Mouse (Mus musculus) CD4-positive, CD25-positive, alpha-beta regulatory T cell, adult 2 months (primary cell): ENCODE measurements around the gene Mgat5.

ENCODE experiments used
- DNase-seq: peaks from one replicate; pipeline ENCODE4 v3.0.0-alpha.2; 2012; ENCODE audit warnings: low read depth, low spot score

Mgat5 gene

DNA sequence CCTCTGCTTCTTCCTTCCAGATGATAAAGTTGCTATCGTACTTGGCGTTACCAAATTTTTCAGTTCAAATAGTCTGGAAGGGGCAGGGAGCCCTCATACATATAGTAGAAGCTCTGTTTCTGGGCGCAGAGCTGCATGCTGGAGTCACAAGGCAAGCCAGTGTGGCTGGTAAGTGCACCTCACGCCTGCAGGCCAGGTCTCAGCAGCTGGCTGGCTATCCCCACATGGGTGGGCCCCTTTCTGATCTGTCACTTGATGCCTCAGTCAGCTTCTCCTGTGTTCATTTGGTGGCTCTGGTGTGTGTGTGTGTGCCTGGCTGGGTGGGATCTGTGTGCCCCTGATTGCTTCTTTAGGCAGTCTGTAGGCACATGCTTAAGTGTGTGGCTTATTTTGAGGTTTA, 12.8 kb downstream of the Mgat5 start:
- DNase-seq = no peak

DNA sequence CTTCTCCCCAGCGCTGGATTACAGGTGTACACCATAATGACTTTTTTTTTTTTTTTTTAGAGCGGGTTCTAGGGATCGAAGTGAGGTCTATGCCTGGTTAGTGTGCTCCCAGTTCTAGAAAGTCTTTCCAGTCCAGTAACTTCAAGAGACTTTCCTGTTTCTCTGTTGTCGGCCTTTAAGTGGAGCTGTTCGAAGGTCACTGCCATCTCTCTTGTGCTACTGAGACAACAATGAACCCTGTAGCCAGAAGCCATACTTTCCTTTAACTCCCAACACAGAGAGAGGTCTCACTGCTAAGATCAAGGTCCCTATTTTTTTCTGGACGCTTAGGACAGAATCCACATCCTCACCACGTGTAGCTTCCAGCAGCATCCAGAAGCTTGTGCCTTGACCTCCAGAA, 13.4 kb downstream of the Mgat5 start:
- no peak for DNase-seq

DNA sequence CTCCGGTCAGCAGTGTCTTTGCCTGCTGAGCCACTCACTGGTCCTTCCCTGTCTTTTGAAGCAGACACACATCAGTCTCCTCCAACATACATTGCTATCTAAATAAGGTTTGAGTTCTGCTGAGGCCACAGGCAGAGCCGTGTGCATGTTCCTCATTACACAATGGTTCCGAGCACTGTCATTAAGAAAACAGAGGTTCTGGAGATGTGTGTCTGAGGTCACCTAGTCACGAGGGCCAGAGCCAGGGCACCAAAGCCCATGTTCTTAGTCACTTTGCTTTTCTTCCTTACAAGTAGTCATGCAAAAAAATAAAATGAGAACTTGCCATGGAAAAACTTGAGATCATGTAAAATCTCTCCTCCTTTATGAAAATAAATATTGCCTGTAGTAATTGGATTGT, 14.3 kb downstream of the Mgat5 start:
- no peak for DNase-seq

DNA sequence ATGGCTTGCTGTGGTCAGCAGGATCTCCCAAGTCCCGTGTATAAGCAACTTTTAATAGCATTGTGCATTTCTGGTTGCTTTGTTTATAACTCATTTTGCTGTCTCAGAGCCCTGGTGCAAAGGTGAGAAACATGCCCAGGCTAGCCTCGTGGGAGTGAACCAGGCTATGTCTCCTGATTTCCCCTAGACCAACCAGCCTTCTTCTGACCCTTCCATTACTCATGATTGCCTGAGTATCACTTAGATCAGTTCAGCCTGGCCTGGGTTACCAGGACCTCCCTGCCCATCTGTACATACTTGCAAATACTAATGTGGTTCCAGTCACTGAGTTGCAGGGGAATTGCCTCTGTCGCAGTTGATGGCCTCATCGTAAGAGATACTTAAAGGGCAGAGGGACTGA, 14.8 kb downstream of the Mgat5 start:
- no peak for DNase-seq

DNA sequence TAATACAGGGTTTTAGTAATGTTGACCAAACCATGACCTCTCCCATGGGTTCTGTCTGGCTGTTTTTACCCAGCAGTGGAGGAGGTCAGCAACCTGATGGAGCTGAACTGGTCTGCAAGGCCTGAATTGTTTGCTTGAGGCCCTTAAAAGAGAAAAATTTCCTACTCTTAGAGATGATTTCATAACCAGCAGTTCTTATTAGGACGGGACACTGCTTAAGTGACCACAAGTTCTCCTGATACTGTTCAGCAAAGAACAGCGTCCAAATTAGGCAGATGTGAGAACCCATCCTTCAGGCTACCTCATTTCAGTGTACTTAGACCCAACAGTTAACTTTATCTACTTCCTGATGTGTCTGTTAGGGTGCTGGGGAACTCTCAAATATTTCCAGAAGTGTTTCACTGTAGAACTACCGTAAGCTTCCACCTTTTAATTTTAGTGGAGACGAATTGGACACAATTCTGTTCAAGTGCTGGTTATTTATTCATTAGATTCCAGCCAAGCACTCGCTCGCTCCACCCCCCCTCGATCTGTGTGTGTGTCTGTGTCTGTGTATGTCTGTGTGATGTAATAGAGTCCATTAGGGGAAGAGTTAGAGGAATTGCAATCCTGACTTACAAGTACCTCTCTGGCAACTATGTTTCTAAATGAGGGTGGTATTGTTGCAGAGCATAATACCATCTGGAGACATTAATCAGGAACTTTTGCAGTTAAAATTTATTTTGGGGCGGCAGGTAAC, 17.4 kb downstream of the Mgat5 start:
- no peak for DNase-seq

DNA sequence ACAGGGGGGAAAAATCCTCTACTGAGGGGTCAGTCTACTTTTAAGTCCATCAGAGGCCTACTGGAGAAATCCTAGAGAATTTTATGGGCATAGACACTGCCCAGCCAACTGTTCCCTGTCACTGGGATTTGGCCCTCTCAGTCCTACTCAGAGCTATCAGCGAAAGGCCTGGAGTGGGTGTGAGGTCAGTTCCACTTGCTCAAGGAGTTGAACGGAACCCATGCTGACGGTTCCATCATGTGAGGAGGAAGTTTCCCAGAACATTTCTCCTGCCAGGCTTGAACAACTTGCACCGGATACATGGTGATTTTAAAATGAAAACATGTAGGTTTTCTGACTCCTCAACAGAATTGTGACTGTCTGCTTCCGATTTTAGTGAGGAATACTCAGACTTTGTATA, 20.2 kb downstream of the Mgat5 start:
- no peak for DNase-seq

DNA sequence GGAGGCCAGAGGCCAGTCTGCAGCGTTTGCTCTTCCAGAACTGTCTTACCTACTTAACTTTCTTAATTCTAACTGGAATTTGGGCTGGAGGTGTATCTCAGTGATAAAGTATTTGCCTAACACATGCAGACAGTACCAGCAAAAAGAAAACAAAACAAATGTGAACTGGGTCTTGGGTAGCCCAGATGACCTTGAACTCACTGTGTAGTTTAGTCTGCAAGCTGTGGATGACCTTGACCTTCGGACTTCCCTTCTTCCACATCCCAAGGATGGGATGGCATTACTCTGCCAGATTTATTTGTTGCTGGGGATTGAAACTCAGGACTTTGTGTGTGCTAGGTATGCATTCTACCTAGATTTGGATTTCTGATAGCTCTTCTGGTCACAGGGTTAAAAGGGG, 24.2 kb downstream of the Mgat5 start:
- DNase-seq = no peak

DNA sequence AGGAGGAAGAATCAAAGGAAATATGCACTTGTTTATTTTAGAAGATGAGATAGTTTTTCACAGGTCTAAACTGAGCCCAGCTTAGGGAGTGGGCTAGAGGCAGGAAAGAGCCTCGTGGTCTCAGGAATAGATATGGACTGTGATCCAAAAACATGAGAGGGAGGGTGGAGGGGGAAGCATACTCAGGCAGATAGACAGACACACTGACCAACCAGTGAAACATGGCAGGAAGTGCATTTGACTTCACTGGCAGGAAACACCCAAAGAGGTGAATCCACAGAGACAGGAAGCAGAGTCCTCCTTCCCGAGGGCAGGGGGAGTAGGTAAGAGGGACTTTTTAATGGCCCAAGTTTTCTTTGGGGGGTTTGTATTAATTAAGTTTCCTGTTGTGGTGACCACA, 25.7 kb downstream of the Mgat5 start:
- DNase-seq = peak; percentile 78

DNA sequence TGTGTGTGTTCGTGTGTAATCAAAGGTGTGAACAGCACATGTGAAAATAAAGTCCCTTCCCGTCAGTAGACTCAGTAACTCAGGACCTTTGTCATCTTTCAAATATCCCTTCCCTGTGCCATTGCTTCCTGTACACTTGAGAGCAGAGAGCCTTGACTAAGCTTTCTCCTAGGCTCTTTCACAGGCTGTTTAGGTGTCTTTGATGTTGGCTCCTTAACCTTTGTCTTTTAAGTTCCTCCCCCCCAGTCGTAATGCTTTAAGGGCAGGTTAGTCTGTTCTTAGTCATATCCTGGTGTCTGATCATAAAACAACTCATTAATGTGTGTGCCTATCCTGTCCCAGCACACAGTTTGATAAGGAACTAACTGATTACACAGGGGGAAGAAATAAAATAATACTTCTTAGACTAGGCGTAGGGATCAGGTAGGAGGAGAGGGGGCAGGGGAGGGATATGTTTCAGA, 28.4 kb downstream of the Mgat5 start:
- peak; percentile 83 for DNase-seq

DNA sequence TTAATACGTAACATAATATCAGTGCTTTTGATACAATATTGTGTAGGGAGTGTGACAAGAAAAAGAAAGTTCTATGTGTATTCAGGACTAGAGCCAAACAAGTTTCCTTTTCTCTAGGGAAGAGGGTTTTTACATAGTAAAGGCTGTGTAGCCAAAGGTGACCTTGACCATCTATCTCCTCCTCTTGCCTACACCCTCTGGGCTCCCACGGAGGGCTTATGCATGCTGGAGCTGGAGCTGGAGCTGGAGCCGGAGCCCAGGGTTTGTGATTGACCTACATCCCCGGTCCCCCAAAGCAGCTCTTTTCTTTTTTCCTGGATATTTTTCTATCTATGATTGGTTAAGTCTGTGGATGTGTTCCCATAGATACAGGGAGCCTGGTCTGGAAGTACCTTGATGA, 30.3 kb downstream of the Mgat5 start:
- DNase-seq = no peak

DNA sequence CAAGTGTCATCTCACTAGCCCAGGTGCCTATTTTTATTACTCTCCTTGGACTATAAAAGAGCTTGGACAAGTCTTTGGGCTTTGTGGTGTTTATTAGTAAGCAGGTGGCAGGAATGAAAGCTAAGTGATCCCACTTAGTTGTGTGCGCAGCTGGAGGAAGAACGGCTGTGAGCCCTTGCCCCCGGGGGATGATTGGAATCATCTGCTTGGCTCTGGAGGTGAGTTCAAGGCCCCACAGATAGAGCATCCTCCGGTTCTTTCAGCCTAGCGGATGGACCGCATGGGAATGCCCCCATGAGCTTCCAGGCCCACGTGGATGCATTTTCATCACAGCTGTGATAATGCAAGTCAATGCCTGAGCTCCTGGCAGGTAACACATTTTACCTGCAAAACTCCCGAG, 31.6 kb downstream of the Mgat5 start:
- no peak for DNase-seq

DNA sequence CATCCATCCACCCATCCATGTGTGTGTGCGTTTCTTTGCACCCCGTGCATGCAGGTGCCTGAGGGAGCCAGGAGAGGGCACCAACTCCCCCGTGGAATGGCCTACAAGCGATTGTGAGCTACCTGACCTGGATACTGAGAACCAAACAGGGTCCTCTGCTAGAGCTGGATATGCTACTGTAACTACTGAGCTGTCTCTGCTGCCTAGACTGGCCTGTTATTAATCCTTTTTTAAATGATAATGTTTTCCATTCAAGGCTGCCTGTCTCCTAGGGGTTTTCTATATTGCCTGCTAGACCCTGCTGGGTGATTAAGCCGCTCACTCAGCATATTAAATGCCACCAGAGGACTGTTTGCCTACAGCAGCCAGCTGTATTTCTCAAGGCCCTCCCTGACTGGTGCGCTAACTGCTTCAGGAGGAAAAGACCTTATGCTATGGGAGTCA, 34.1 kb downstream of the Mgat5 start:
- DNase-seq = peak; percentile 61

DNA sequence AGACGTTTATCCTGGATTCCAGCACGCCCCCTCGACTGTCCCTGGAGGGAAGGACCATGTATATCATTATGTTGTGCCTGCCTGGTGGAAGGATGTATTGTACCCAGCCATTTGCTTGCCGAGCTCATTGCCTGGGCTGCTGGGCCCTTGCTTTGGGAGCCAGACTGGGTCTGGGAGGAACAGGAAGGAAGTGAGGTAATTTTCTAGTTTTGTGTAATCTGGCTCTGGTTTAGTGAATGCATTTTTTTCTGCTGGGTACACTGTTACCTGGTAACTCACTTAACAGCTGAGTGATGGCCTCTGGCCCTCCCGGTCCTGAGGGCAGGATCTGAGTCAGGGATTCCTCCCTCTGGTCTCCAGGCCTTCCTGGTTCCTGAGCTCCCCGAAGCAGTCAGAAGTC, 35.1 kb downstream of the Mgat5 start:
- peak; percentile 81 for DNase-seq

DNA sequence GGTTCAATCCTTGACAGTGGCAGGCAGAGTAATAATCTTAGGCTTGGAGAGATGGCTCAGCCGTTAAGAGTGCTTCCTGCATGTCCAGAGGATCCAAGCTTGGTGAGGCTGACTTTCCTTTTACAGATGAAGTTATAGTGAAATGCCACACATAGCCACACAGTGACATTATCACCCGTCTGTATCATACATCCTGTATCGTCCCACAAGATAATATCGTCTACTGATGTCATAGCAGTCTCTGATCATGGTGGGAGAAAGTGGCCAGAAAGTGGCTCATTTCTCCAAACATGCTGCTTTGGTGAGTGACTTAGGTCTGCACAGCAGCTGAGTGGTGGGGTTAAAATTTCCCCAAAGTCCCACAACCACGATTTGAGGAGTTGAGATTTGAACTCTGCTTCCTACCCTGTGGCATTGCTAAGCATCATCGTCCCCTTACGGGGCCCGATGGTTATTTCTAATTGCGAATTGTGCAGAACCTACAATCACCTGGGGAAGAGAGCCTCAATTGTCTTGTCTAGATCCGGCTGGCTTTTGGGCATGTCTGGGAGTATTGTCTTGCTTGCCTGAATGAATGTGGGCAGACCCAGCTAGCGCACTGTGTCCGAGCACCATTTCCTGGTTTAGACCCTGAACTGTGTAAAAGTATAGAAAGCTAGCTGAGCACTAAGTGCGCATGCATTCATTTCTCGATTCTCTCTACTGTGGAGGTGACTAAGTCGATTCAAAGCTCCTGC, 37.5 kb downstream of the Mgat5 start:
- peak; percentile 85 for DNase-seq

DNA sequence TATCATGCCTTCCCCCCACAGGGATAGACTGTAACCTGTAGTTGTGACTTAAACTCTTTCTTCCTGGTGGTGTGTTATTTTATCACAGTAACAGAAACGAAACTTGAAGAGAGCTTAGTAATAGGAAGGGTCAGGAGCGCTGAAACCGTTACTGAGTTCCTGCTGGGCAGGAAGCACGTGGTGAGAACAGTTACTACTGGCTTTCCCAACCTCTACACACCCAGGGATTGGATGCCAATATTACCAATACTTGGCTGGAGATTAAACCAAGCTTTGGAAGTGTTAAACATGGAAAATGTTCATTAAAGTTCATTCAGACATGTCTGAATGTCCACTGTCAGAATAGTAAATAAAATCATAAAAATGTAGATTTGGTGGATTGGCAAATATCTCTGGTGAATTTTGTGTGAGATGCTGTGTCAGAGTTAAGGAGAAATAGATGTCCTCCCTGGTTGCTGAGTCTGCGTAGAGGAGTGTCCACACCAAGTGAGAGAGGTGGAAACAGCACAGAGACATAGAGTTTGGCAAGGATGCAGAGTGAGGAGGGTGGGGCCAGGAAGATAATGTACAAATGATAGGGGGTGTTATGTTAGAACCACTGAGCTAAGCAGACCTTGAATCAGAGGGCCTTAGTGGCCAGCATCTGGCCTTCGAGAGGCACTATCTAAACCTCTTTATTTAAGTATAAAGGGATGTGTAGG, 38.2 kb downstream of the Mgat5 start:
- no peak for DNase-seq

DNA sequence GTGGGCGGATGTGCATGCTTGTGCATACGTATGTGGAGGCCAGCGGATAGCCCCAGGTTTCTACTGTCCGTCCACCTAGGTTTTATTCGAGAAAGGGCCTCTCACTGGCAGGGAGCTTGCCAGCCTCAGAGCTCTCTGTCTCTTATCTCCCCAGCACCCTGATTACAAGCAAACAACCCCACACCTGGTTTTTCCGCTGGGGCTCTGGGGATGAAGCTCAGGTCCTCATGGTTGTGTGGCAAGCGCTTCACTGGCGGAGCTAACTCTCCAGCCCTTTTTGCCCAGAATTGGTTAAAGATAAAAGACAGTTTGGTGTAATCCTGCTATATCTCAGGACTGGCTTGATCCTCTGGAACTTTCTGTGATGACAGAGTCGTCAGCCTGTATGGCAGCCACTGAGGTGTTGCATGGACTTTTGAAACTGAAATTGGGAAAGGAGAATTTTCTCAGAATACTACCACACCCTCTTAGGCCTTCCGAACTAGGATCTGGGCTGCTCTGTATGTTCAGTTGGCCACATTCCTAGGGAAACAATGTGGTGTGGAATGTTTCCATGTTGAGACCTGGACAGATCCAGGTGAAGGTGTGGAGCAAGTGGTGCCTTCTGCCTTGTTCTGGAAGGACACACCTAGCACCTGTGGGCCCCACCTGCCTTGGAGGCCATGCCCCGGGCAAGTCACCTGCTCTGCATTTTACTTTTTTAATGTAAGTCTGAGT, 39.4 kb downstream of the Mgat5 start:
- DNase-seq = no peak

DNA sequence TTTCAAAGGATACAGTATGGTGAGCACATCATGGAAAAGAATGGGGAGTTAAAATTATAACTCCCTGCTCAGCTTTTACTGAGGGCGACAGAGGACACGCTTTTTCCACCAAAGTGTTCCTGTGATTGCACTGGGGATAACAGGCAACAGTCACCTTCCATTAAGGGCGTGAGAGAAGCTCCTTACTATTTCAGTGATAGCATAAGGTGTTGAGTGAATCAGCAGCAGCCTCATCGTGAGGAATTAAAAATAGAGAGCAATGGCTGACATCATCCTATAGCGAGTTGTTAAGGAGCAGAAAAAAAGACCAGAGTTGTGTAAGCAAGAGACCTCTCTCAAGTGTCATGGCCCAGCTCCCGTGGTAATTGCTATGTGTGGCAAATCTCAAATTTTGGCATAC, 41.3 kb downstream of the Mgat5 start:
- DNase-seq = no peak

DNA sequence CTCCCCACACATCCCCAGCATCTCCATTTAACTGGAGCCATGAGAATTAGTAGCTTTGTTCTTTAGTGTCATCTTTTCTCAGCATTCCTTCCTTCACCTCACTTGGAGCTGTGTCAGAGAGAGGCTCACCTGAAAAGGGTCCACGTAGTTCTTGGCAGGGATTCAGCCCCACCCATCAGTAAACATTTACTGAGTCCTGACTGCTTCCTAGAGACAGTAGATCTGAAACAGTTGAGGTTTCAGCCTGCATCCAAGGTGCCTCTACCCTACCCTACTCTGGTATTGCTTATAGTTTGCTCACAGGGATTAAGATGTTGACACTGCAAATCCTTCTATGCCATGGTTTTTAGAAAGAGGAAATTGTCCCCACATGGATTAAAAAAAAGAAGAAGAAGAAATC, 43.6 kb downstream of the Mgat5 start:
- DNase-seq = no peak

DNA sequence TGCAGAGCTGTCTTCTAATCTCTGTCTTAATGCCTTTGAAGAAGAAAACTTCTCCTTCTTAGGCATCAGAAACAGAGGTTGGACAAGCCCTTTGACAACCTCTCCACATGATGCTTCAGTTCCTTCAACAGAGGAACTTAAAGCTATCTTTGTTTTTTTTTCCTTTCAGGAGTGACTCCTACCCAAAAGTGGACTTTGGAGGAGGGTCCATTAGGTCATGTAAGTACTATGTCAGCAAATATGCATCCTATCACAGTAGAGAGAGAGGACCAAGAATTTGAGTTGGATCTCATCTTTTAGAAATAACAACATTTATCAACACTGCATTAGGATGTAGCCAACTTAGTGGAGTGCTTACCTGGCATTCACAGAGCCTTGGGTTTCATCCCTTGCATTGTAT, 44.8 kb downstream of the Mgat5 start:
- no peak for DNase-seq

DNA sequence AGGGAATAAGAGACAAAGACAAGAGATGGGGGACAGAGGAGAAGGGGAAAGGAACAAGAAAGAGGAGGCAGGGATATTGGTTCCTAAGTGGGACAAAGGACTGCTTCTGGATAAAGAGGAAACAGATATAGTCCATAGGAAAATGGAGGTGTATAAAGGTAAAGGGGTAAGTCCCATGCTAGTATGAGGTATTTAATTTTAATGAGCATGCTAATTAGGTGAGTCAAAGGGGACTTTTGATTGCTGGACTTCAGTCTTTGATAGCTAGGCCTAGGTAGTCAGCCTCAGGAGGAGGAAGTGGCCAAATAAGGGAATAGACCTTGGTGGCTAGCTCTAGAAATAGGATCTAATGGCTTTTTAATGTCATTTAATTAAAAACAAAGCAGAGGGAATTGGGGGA, 45.5 kb downstream of the Mgat5 start:
- no peak for DNase-seq

DNA sequence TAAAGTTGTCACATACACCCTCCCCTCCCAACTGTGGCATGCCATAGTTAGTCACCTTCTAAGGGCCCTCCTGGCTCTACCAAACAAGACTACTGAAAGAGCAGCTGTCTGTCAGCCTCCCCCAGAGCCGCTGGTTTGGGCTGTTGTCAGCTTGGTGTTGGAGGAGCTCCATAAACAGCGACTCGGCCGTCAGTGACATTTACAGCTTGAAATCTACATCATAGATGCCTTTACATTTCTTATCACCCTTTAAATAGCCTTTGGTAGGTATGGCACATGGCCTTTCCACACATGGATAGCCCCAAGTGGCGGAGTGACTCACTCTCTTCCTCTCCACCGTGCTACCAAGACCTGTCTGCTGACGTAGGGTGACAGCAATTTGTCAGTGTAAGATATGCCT, 46.9 kb downstream of the Mgat5 start:
- peak; percentile 46 for DNase-seq

DNA sequence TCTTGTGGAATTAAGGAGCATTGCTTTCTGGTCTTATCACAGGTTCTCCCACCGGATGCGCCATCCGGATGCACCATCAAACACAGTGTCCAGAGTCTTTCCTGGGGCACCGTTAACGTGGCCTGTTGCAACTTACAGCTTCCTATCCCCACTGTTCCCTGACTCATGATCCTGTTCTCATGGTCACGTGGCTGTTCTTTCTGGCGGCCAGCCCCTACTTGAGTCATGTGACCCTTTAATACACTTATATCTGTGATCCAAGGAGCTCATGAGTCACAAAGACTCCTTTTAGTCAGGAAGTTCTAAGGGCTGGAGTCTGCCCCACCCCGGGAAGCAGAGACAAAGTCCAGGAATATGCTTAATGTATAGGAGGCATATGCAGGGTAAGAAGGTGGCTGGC, 52.2 kb downstream of the Mgat5 start:
- DNase-seq = no peak
